Mouse (Mus musculus) kidney, adult 2 months (tissue): ENCODE measurements around the gene Satb2.

ENCODE experiments used
- CTCF ChIP-seq: fragments of 200-500 bp; conservative IDR thresholded peaks from 2 replicates; pipeline ENCODE4 v1.5.1; 2011; ENCODE audit warnings: low read depth, mild to moderate bottlenecking, control low read depth, low read length, moderate library complexity, mixed read lengths; ENCODE audit not compliant: insufficient read depth, insufficient read length
- POLR2A ChIP-seq: fragments of 200-500 bp; IDR thresholded peaks from one replicate; pipeline ENCODE4 v1.6.1; 2011; ENCODE audit warnings: low read depth, low read length, control low read depth

GRCm38 (mm10) chr1:56981508-56981907, 3.1 kb upstream of the Satb2 start:
- TF ChIP-seq CTCF (no peak), POLR2A (no peak)
